Mouse (Mus musculus): ENCODE measurements around the gene Lbhd1. TPM values are rescaled to one million over a fixed set of nuclear protein-coding genes. Genes with fewer than 3 reads are reported as not detected.

The Lbhd1 gene
- polyA plus RNA-seq, 1 experiment from 2014 or later: 93.8 TPM

GRCm38 (mm10) chr19:8897865-8898495, 14.4 kb downstream of the Lbhd1 start, which contains the start of gene Ganab:
TSS of gene Ganab (plus strand) at chr19:8898071.
- ATAC-seq (ENCODE audit: insufficient read depth, low FRiP score, low TSS enrichment) (peak; percentile 99), DNase-seq (ENCODE audit: low spot score) (peak; percentile 95)
- H3K4me2 ChIP-seq (ENCODE audit: low read depth): peak within 1 kb of the TSS; percentile 63
- WGBS: under 1% methylated on average over 53 of the region's 53 CpGs
- H3K9ac ChIP-seq (ENCODE audit: low read length): peak within 1 kb of the TSS; percentile 94
- H3K4me1 ChIP-seq (ENCODE audit: control insufficient read depth, insufficient read depth, low read length): peaks cover 18% of the 10 kb centered on the region
- H3K9me3 ChIP-seq (ENCODE audit: control insufficient read depth, low read length): no peaks in the 10 kb centered on the region
- H3K4me3 ChIP-seq (ENCODE audit: low read depth, low read length): peak within 1 kb of the TSS; percentile 88
- H3K27me3 ChIP-seq (ENCODE audit: control insufficient read depth, insufficient read depth, low read length): no peaks in the 10 kb centered on the region
- H3K36me3 ChIP-seq (ENCODE audit: control insufficient read depth, insufficient read depth, low read length): peaks cover 11% of the 10 kb centered on the region
- H3K27ac ChIP-seq (ENCODE audit: low read depth, low read length): peak within 1 kb of the TSS; percentile 70

- H3K4me3 ChIP-seq (ENCODE audit: low read depth, low read length): peak overlapping the region; percentile 88
- peaks cover 11% of the 10 kb centered on the region for H3K36me3 ChIP-seq (ENCODE audit: control insufficient read depth, insufficient read depth, low read length)
- H3K27ac ChIP-seq (ENCODE audit: low read depth, low read length): peak overlapping the region; percentile 66; the same call in 1 of the 2 replicates
- H3K9ac ChIP-seq (ENCODE audit: low read length): peak overlapping the region; percentile 94
- no peaks in the 10 kb centered on the region for H3K27me3 ChIP-seq (ENCODE audit: control insufficient read depth, insufficient read depth, low read length)
- ATAC-seq (ENCODE audit: insufficient read depth, low FRiP score, low TSS enrichment): no peak
- peak overlapping the region; percentile 63 for H3K4me2 ChIP-seq (ENCODE audit: low read depth)
- WGBS: 15% methylated on average over 13 of the region's 13 CpGs
- no peaks in the 10 kb centered on the region for H3K9me3 ChIP-seq (ENCODE audit: control insufficient read depth, low read length)
- DNase-seq (ENCODE audit: low spot score): no peak
- peaks cover 18% of the 10 kb centered on the region for H3K4me1 ChIP-seq (ENCODE audit: control insufficient read depth, insufficient read depth, low read length)
These were observed 15.0 kb downstream of the Lbhd1 start for GRCm38 (mm10) chr19:8898576-8898975.

DNA sequence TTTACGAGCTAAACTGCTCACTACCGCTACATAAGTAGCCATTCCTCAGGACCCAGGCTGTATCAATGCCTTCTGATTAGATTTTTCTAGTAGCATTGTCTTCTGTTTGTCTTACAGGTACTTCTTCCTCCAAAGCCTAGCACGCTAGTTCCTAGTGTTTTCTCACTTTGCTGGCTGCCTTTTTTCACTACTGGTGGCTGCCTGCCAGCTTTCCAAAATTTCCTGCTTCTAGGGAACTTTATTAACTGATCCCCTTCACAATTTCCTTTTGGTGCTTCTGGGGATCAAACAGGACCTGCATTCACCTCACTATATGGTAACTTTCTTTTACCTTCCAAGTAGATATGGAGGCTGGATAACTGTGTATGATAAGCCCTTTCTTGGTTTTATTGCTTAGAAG, 15.5 kb downstream of the Lbhd1 start:
- H3K4me3 ChIP-seq (ENCODE audit: low read depth, low read length): peak overlapping the region; percentile 88
- no peak for ATAC-seq (ENCODE audit: insufficient read depth, low FRiP score, low TSS enrichment)
- H3K27me3 ChIP-seq (ENCODE audit: control insufficient read depth, insufficient read depth, low read length): no peaks in the 10 kb centered on the region
- H3K4me1 ChIP-seq (ENCODE audit: control insufficient read depth, insufficient read depth, low read length): peaks cover 18% of the 10 kb centered on the region
- H3K27ac ChIP-seq (ENCODE audit: low read depth, low read length): no peak overlapping the region
- no peaks in the 10 kb centered on the region for H3K9me3 ChIP-seq (ENCODE audit: control insufficient read depth, low read length)
- H3K36me3 ChIP-seq (ENCODE audit: control insufficient read depth, insufficient read depth, low read length): peaks cover 11% of the 10 kb centered on the region
- DNase-seq (ENCODE audit: low spot score): no peak
- WGBS: 61% methylated on average over 3 of the region's 3 CpGs
- peak overlapping the region; percentile 94 for H3K9ac ChIP-seq (ENCODE audit: low read length)
- peak overlapping the region; percentile 63 for H3K4me2 ChIP-seq (ENCODE audit: low read depth)

DNA sequence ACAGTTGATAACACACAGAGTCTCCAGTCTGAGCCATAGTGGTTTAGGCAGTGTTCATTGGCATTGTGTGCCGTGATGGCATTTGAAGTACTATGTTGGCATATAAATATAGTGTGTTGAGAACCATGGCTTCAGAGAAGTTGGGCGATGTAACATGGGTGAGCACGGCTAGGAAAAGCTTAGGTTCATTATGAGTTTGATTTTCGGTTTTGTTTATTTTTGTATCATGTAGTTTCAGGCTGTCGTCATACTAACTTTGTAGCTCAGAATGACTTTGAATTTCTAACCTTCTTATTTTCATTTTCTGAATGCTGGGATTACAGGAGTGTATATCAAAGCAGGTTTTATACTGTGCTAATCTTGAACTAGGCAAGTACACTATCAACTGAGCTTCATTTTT, 19.9 kb downstream of the Lbhd1 start:
- no peak overlapping the region for H3K27ac ChIP-seq (ENCODE audit: low read depth, low read length)
- H3K4me3 ChIP-seq (ENCODE audit: low read depth, low read length): no peak overlapping the region
- H3K36me3 ChIP-seq (ENCODE audit: control insufficient read depth, insufficient read depth, low read length): peaks cover 28% of the 10 kb centered on the region
- DNase-seq (ENCODE audit: low spot score) (no peak), ATAC-seq (ENCODE audit: insufficient read depth, low FRiP score, low TSS enrichment) (no peak)
- 94% methylated on average over 5 of the region's 5 CpGs for WGBS
- H3K27me3 ChIP-seq (ENCODE audit: control insufficient read depth, insufficient read depth, low read length): no peaks in the 10 kb centered on the region
- no peaks in the 10 kb centered on the region for H3K9me3 ChIP-seq (ENCODE audit: control insufficient read depth, low read length)
- no peak overlapping the region for H3K9ac ChIP-seq (ENCODE audit: low read length)
- H3K4me1 ChIP-seq (ENCODE audit: control insufficient read depth, insufficient read depth, low read length): peaks cover 8% of the 10 kb centered on the region
- H3K4me2 ChIP-seq (ENCODE audit: low read depth): no peak overlapping the region

DNA sequence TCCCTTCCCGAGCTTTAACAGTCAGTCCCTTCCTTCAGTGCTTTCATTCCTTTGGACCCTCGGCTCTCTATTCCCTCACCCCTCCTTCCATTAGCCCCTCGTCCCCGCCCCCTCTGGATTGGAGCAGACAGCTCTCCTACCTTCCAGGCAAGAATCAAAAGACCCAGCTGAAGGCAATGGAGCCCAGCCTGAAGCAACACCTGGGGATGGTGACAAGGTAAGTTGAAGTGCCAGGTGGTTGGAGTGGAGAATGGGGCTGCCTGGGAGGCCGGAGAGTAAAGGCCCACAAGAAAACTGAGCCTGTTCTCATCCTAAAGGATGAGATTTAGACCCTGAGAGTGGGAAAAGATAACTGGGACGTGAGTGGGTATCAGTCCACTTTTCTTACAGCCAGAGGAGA, 25.0 kb downstream of the Lbhd1 start:
- Histone ChIP-seq H3K36me3 (ENCODE audit: control insufficient read depth, insufficient read depth, low read length) (peaks cover 56% of the 10 kb centered on the region), H3K27me3 (ENCODE audit: control insufficient read depth, insufficient read depth, low read length) (no peaks in the 10 kb centered on the region), H3K4me2 (ENCODE audit: low read depth) (no peak overlapping the region), H3K9me3 (ENCODE audit: control insufficient read depth, low read length) (no peaks in the 10 kb centered on the region), H3K9ac (ENCODE audit: low read length) (no peak overlapping the region), H3K4me3 (ENCODE audit: low read depth, low read length) (no peak overlapping the region), H3K4me1 (ENCODE audit: control insufficient read depth, insufficient read depth, low read length) (no peaks in the 10 kb centered on the region), H3K27ac (ENCODE audit: low read depth, low read length) (no peak overlapping the region)
- 91% methylated on average over 6 of the region's 6 CpGs for WGBS
- ATAC-seq (ENCODE audit: insufficient read depth, low FRiP score, low TSS enrichment) (no peak), DNase-seq (ENCODE audit: low spot score) (no peak)

DNA sequence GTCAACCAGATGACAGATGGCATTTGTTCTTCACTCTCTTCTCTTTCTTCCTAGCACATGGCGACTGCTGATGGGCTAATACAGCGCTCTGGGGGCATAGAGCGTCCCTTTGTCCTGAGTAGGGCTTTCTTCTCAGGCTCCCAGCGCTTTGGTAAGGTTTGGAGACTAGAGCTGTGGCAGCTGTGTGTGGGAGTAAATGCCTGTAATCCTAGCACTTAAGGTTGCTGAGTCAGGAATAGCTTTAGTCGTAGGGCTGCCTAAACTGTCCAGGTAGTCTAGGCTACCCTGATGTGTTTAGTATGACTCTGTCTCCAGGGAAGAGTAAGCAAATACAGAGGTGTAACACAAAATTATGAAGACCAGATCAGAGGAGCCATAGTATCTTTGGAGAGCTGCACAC, 28.3 kb downstream of the Lbhd1 start:
- Histone ChIP-seq H3K4me3 (ENCODE audit: low read depth, low read length) (no peak overlapping the region), H3K4me2 (ENCODE audit: low read depth) (no peak overlapping the region), H3K9me3 (ENCODE audit: control insufficient read depth, low read length) (no peaks in the 10 kb centered on the region), H3K27me3 (ENCODE audit: control insufficient read depth, insufficient read depth, low read length) (no peaks in the 10 kb centered on the region), H3K27ac (ENCODE audit: low read depth, low read length) (no peak overlapping the region), H3K9ac (ENCODE audit: low read length) (no peak overlapping the region), H3K4me1 (ENCODE audit: control insufficient read depth, insufficient read depth, low read length) (no peaks in the 10 kb centered on the region), H3K36me3 (ENCODE audit: control insufficient read depth, insufficient read depth, low read length) (peaks cover 65% of the 10 kb centered on the region)
- ATAC-seq (ENCODE audit: insufficient read depth, low FRiP score, low TSS enrichment) (no peak), DNase-seq (ENCODE audit: low spot score) (no peak)
- WGBS: 92% methylated on average over 5 of the region's 5 CpGs

- 93% methylated on average over 3 of the region's 3 CpGs for WGBS
- no peak for DNase-seq (ENCODE audit: low spot score)
These were observed 30.7 kb downstream of the Lbhd1 start for GRCm38 (mm10) chr19:8914212-8914611.

DNA sequence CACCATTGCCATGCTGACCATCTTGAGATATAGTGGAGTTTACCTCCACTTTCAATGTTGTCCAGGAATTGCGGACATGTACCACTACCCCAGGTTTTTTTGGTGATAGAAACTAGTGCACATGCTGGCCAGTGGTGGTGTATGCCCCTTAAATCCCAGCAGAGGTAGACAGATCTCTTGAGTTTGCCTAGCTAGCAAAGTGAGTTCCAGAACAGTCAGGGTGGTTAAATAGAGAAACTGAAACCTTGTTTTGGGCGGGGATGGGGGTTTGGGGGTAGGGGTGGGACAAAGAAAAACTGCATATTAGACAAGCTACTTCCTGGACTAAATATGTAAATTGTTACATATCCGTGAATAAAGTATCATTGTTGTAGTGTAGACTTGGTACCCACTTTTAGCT, 35.5 kb downstream of the Lbhd1 start:
- H3K4me2 ChIP-seq (ENCODE audit: low read depth): no peak overlapping the region
- H3K4me1 ChIP-seq (ENCODE audit: control insufficient read depth, insufficient read depth, low read length): peaks cover 12% of the 10 kb centered on the region
- H3K4me3 ChIP-seq (ENCODE audit: low read depth, low read length): no peak overlapping the region
- H3K27me3 ChIP-seq (ENCODE audit: control insufficient read depth, insufficient read depth, low read length): no peaks in the 10 kb centered on the region
- H3K9me3 ChIP-seq (ENCODE audit: control insufficient read depth, low read length): no peaks in the 10 kb centered on the region
- H3K27ac ChIP-seq (ENCODE audit: low read depth, low read length): no peak overlapping the region
- ATAC-seq (ENCODE audit: insufficient read depth, low FRiP score, low TSS enrichment) (no peak), DNase-seq (ENCODE audit: low spot score) (no peak)
- WGBS: 90% methylated on average over 3 of the region's 3 CpGs
- H3K9ac ChIP-seq (ENCODE audit: low read length): no peak overlapping the region
- peaks cover 16% of the 10 kb centered on the region for H3K36me3 ChIP-seq (ENCODE audit: control insufficient read depth, insufficient read depth, low read length)

More at GRCm38 (mm10) chr19:8914212-8914611, 30.7 kb downstream of the Lbhd1 start:
- no peak for ATAC-seq (ENCODE audit: insufficient read depth, low FRiP score, low TSS enrichment)
- Histone ChIP-seq H3K27me3 (ENCODE audit: control insufficient read depth, insufficient read depth, low read length) (no peaks in the 10 kb centered on the region), H3K36me3 (ENCODE audit: control insufficient read depth, insufficient read depth, low read length) (peaks cover 45% of the 10 kb centered on the region), H3K4me2 (ENCODE audit: low read depth) (no peak overlapping the region), H3K4me3 (ENCODE audit: low read depth, low read length) (no peak overlapping the region), H3K9me3 (ENCODE audit: control insufficient read depth, low read length) (no peaks in the 10 kb centered on the region), H3K9ac (ENCODE audit: low read length) (no peak overlapping the region), H3K4me1 (ENCODE audit: control insufficient read depth, insufficient read depth, low read length) (no peaks in the 10 kb centered on the region), H3K27ac (ENCODE audit: low read depth, low read length) (no peak overlapping the region)

DNA sequence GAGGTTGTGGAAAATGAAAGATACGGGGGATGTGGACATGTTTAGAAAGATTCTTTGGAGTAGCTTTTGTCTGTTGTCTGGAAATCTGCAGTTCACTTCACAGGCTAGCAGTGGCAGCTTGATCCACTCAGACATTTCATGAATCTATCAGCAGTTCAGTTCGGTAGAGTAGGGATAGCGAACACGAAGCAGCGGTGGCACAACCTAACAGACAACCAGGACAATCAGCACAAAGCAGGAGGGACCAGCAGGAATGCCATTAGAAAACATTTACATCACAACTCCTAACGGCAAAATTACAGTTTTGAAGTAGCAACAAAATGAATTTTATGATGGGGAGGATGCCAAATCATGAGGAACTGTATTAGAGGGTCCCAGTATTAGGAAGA, 36.1 kb downstream of the Lbhd1 start:
- peak overlapping the region; percentile 60 for H3K27ac ChIP-seq (ENCODE audit: low read depth, low read length)
- peak overlapping the region; percentile 83 for H3K4me2 ChIP-seq (ENCODE audit: low read depth)
- no peak for DNase-seq (ENCODE audit: low spot score)
- H3K9me3 ChIP-seq (ENCODE audit: control insufficient read depth, low read length): no peaks in the 10 kb centered on the region
- peaks cover 12% of the 10 kb centered on the region for H3K4me1 ChIP-seq (ENCODE audit: control insufficient read depth, insufficient read depth, low read length)
- peak overlapping the region; percentile 84 for H3K9ac ChIP-seq (ENCODE audit: low read length)
- 61% methylated on average over 6 of the region's 6 CpGs for WGBS
- peak overlapping the region; percentile 86 for H3K4me3 ChIP-seq (ENCODE audit: low read depth, low read length)
- H3K36me3 ChIP-seq (ENCODE audit: control insufficient read depth, insufficient read depth, low read length): peaks cover 12% of the 10 kb centered on the region
- no peak; the same call in 1 of the 2 replicates for ATAC-seq (ENCODE audit: insufficient read depth, low FRiP score, low TSS enrichment)
- no peaks in the 10 kb centered on the region for H3K27me3 ChIP-seq (ENCODE audit: control insufficient read depth, insufficient read depth, low read length)
